Mouse (Mus musculus) c-Kit-negative CD71-positive TER-119-positive erythroid progenitor cells, embryonic 14.5 days (primary cell): Measurements from ENCODE around the gene Cks1brt.
"Not testable (repeated sequence)": the region's sequence is repeated elsewhere in the genome, so short reads cannot be mapped to it uniquely, and the experiment has no call there.

Experiments
- DNase-seq: peaks from one replicate; pipeline ENCODE4 v3.0.0-alpha.2; 2013; ENCODE audit warnings: low read depth, low spot score

Gene Cks1brt

GRCm38 (mm10) chr8:85151624-85152023 is at the start of gene Cks1brt:
TSS of gene Cks1brt (plus strand) at chr8:85151924.
- no peak for DNase-seq

- no peak for DNase-seq
Measured at GRCm38 (mm10) chr8:85113241-85113640, 38.5 kb upstream of the Cks1brt start.

GRCm38 (mm10) chr8:85115501-85115900 is 36.2 kb upstream of the Cks1brt start:
- no peak for DNase-seq

GRCm38 (mm10) chr8:85116984-85117383 is 34.7 kb upstream of the Cks1brt start:
- no peak for DNase-seq

GRCm38 (mm10) chr8:85119052-85119981 is 32.4 kb upstream of the Cks1brt start:
- DNase-seq = no peak

GRCm38 (mm10) chr8:85120251-85120650 is 31.5 kb upstream of the Cks1brt start:
- not testable (repeated sequence) for DNase-seq

- no peak for DNase-seq
Measured at GRCm38 (mm10) chr8:85122995-85123394, 28.7 kb upstream of the Cks1brt start, which contains the start of gene Zfp791. TSS of gene Zfp791 (minus strand) at chr8:85123095.

- DNase-seq = no peak
Measured at GRCm38 (mm10) chr8:85123691-85124090, 28.0 kb upstream of the Cks1brt start.

- no peak for DNase-seq
Measured at GRCm38 (mm10) chr8:85132335-85132734, 19.4 kb upstream of the Cks1brt start.

GRCm38 (mm10) chr8:85135690-85136089 is 16.0 kb upstream of the Cks1brt start:
- DNase-seq = not testable (repeated sequence)

GRCm38 (mm10) chr8:85142516-85142915 is 9.2 kb upstream of the Cks1brt start:
- DNase-seq = no peak

GRCm38 (mm10) chr8:85171291-85171690 is 19.6 kb downstream of the Cks1brt start:
- no peak for DNase-seq

GRCm38 (mm10) chr8:85175892-85176291 is 24.2 kb downstream of the Cks1brt start:
- no peak for DNase-seq

GRCm38 (mm10) chr8:85192346-85192745 is 40.6 kb downstream of the Cks1brt start:
- no peak for DNase-seq

GRCm38 (mm10) chr8:85220220-85220619 is 68.5 kb downstream of the Cks1brt start:
- DNase-seq = no peak

- DNase-seq = no peak
Measured at GRCm38 (mm10) chr8:85220992-85221391, 69.3 kb downstream of the Cks1brt start.
